Mouse (Mus musculus): ENCODE measurements around the gene Bicc1.
A peak's percentile ranks its signal among the peaks of the same experiment; 100 is the strongest.

Gene Bicc1

DNA sequence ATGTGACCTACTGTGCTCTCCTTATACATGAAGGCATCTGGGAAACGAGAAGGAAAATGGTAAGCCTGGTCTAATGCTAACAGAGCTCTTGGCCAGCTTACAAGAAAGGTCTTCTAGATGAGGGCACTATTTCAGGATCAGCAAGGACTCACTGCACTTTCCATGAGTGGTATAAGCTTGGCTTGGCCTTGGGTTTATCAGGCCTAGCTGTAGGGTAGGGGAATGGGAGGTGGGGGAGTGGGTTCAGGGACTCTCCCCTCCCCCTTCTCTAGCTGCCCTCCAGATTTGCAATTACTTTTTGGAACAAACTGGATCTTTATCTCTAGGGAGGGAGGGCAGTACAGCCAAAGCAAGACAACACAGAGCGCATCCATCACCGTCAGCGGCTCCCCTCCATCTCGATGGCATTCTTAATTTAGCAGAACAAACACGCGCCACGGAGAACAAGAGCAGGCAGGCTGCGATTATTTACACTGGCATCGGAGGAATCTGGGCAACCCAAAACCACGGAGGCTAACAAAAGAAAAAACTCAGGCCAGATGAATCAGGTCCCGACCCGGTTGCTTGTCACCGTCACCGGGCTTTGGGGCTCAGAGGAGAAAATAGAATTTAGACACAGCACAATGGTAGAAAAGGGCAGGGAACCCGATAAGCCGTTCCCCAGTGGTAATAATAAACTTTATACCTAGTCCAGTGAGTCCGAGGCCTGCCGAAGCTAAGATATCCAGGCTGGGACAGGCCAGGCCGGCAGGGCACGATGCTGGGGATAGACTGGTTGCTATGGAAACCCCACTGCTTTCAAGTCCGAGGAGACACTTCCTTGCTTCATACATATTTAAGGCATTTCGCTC is 210.0 kb downstream of the Bicc1 start:
- peak; percentile 67 for DNase-seq (ENCODE audit: low read depth, low spot score)

DNA sequence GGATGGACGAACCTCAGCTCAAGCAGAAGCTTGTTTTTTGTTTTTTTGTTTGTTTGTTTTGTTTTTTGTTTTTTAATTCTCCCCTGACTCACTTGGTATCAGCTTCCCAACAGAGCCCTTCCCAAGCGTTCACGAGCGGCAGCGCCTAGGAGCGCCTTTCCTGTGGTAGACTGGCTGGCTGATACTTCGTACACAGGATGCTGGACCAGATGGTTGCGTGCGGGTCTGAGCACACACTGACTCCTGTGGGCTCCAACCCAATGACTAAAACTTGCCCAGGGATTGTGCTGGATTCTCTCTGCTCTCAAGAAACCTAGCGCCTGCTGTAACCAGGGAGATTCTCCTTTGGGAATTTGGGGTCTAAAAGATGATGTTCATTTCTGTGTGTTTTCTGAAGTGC is 211.2 kb downstream of the Bicc1 start:
- no peak for DNase-seq (ENCODE audit: low read depth, low spot score)

DNA sequence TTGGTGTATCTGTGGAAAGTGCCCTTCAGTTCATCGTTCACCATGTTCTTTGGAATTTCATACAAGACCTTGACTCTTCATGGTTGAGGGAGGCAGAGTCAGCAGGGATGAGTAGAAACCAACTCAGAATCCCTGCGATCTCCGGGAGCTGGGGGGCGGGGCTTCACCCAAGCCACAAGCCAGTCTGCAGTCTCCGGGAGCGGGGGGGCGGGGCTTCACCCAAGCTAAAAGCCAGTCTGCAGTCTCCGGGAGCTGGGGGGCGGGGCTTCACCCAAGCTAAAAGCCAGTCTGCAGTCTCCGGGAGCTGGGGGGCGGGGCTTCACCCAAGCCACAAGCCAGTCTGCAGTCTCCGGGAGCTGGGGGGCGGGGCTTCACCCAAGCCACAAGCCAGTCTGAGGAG is 213.4 kb downstream of the Bicc1 start:
- DNase-seq (ENCODE audit: low read depth, low spot score) = peak; percentile 89

DNA sequence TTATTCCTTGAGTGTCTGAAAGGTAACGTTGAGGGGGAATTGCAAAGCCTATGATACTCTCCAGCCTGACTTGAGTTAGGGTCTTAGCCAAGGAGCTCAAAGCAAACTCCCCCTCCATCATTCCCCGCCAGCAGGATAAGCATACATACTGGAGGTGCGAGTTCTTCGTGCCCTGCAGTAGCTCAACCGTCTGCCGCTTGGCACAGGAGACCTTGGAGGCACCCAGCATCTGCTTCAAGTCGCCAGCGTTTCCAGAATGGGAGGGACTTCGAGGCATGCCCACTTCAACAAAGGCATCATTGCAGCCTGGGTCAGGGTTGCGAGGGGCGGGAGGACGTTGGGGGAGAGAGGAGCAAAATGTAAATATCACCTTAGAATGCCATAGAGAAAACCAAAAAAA is 214.4 kb downstream of the Bicc1 start:
- DNase-seq (ENCODE audit: low read depth, low spot score) = no peak

DNA sequence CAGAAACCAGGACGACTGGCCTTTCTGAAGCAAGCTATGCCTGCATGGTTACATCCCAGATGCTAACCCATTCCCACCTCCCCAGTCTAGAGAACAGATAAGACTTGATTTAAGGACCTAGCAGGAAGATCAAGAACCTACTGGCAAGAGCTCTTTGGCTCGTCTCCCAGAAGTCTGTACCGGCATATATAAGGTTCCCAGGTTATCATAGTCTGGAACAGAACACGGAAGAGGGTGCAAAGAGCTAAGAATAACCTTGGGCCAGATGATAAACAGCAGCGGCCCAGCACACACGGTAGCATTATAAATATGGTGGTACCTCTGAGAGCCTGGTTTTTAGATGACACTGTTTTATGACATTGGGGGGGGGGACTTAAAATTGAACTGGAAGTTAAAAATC is 217.9 kb downstream of the Bicc1 start:
- DNase-seq (ENCODE audit: low read depth, low spot score) = no peak

DNA sequence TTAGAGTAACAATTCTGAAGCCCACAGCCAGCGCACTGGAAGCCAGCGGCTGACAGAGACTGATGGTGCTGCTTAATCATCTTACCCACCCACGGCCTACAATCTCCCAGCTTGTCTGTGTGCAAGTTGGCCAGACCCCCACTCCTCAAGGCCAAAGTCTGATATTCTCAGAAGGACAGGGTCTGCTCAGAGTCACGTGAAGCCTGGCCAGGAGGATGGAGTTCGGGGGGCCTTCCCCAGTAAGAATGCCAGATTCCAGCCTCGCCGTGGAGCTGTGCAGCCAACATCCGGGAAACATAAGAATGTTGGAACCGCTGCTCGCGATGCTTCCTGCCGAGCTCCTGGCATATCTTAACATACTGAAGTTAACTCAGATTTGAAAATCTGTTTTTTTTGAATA is 219.7 kb downstream of the Bicc1 start:
- DNase-seq (ENCODE audit: low read depth, low spot score) = no peak

DNA sequence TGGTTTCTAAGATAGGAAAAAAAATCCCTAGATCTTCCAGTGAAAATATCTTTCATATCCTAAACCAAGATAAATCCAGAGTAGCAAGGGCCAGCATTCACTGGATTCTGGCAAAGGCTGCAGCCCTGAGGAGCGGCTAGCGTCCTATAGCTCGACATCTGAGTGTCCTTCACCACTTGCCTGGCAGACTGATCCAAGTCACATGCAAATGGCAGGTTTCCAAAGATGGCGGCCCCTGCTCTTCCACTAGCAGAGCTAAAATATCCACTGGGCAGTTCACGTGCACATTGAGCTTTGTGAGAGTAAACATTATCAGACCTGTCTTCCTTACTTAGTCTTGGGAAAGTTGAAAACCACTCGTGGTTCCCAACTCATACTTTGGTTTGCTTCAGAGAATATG is 222.1 kb downstream of the Bicc1 start:
- no peak for DNase-seq (ENCODE audit: low read depth, low spot score)

DNA sequence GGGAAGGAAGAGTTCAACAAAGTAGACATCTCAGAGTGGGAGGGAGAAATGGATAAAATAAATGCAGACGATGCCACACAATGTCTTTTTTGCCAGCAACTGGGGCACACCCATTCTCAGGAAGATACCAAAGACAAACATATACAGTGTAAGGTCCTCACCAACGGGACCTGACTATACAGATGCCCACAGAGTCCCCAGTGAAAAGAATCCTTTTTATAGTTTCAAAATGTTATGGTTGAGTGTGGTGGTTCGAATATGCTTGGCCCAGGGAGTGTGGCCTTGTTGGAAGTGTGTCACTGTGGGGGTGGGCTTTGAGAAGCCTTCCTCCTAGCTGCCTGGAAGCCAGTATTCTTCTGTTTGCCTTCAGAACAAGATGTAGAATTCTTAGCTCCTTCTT is 223.5 kb downstream of the Bicc1 start:
- DNase-seq (ENCODE audit: low read depth, low spot score) = no peak

DNA sequence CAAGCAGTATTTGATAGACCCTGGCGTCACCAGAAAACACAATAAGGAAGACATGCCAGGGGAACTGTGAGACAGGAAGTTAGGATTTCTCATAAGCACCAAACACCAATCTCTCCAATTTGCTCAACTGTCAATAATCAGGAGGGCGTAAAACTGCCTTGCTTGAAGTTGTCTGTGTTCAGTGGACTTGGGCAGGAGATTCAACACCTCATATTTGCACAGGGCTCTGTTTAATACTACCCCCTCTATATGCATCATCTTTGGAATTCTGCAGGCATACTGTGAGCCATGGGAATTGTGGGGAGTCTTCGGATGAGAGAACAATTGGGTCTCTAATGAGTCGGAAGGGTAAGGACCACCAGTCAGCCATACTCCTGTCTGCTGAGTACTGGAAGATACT is 233.4 kb downstream of the Bicc1 start:
- no peak for DNase-seq (ENCODE audit: low read depth, low spot score)

DNA sequence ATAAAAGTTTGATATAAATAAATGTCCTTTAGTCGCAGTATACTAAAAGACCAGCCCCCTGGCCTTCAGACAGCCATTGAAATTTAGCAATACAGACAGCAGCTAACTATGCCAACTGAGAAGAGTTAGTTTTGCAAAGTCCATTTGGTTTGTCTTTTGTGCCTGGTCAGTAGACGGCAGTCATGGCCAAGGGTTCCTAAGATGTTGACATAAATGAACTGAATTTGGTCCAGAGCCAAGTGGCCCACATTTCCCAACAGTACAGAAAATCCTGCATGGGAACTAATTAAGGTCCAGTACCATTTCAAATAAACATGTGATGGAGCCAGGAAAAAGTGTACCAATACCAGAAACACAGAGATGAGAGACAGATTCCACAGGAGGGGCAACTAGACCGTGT is 235.2 kb downstream of the Bicc1 start:
- no peak for DNase-seq (ENCODE audit: low read depth, low spot score)

DNA sequence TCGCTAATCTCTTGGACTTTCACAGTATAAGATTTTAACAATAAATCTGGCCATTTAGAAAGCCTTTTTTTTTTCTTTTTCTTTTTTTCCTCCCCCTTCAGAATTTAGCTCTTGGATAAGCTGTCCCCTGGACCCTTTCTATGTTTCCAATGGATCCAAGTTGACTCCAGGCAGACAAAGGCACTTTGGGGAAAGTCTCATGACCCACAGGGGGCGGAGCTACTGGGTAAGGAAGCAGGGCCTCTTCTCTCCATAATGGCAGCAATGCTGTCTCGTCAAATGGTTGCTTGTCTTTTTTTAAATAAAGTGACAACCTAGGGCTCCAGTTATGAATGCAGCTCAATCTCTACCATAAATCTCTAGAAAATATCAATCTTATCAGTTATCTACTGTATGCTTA is 235.6 kb downstream of the Bicc1 start:
- peak; percentile 85 for DNase-seq (ENCODE audit: low read depth, low spot score)

DNA sequence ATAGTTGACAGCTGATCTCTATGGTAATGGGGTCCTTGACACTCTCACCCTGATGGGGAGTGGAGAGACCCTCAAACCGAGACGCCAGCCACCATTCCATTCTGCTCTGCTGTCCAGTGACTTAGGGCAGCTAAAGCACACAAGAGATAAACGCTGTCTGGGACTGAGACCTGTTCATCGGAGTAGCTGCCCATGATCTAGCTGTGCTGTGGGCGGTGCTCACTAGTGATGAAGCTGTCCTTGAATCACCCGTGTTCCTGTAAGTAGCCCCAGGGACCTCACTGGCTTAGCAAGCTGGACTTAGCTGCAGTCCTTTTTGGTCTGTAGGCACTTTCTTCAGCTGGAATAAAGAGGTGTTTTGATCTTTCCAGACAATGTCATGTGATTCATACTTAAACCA is 238.0 kb downstream of the Bicc1 start:
- DNase-seq (ENCODE audit: low read depth, low spot score) = no peak

DNA sequence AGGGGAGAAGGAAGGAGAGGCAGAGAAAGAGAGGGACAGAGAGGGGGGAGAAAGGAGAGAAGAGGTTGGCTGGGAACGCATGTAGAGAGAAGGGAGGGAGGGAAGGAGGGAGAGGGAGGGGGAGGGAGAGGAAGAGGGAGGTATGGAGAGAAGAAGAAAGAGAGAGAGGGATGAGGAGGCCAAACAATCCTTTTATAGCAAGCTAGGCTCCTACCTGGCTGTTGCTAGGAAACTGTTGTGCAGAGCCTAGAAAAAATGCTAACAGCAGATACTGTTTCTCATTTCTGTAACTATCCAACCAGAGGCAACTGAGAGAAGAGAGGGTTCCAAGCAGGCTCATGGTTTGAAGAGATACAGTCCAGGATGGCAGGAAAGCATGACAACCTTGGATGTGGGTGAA is 239.6 kb downstream of the Bicc1 start:
- no peak for DNase-seq (ENCODE audit: low read depth, low spot score)

DNA sequence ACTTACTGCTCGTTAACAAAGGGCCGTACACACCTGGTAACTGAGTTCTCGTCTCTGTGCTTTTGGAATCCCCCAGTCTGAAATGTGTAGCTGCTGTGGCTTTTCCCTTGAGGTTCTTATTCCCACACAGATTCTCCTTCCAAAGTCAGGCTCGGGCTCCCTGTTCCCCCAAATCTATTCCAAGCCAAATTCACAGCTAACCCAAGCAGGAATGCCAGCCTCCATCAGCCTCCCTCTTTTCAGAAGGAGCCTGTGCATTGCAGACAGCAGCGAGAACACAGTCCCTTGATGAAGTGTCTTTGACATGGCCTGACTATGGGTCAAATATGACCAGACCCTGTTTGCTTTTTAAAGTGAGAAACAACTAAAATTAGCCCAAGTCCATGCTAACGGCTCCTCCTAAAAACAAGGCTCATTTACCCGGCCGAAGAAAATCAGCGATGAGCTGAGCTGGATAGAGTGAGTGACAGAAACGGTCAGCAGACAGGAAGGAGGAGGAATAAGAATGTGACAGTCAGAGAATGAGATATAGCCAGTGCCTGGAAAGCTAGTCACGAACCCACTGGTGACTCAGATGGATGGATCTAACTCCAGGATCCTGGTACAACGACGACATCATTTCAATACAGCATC is 240.4 kb downstream of the Bicc1 start:
- DNase-seq (ENCODE audit: low read depth, low spot score) = no peak

DNA sequence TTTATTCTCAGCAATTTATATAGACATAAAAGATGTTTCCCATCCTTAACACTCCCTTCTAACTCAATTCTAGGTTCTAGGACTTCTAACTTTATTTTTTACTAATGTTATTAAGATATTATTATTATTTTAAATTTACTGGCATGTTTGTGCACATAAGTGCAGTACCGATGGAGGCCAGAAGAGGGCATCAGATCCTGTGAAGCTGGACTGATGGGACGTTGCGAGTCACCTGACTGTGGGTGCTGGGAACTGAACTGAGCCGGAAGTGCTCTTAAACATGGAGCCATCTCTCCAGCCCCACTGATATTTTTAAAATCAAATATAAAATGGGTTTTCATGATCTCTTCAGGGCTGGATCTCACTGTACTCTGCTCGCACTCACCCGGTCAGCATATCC is 242.8 kb downstream of the Bicc1 start:
- peak; percentile 76 for DNase-seq (ENCODE audit: low read depth, low spot score)

DNA sequence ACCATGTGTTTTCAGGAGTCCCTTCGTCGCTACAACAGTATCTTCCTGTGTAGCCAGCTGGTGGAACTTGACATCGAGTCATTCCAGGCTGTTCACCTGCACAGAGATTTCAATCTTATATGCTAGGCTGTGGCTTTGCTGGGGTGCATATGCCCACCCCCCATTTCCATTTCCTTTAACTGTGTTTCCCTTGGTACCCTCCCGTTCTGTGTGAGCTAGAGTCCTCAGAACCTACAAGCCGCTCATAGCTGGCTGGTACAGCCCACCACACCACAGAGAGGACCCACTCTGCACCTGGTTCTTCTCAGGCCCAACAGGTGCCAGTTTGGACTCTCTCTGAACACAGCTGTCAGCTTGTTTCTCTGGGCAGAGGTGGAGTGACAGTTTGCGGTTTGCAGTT is 244.4 kb downstream of the Bicc1 start:
- DNase-seq (ENCODE audit: low read depth, low spot score) = no peak

DNA sequence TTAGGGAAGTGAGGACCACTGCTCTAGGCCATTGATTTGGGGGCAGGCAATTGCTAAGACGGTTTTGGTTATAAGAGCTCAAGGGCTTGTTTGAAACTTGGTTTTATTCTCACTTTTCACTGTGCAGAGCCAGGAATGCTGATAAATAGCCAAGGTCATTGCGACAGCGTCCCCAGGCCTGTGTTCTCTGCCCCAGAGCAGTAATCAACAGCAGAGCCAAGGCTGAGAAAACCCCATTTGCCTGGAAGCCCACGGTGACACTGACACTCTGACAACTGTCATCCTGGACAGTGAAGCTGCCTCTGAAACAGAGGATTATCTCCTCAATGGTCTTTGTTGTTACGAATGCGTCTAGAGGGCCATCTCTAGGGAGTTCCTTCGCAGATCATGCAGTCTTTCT is 255.6 kb downstream of the Bicc1 start:
- DNase-seq (ENCODE audit: low read depth, low spot score) = no peak

DNA sequence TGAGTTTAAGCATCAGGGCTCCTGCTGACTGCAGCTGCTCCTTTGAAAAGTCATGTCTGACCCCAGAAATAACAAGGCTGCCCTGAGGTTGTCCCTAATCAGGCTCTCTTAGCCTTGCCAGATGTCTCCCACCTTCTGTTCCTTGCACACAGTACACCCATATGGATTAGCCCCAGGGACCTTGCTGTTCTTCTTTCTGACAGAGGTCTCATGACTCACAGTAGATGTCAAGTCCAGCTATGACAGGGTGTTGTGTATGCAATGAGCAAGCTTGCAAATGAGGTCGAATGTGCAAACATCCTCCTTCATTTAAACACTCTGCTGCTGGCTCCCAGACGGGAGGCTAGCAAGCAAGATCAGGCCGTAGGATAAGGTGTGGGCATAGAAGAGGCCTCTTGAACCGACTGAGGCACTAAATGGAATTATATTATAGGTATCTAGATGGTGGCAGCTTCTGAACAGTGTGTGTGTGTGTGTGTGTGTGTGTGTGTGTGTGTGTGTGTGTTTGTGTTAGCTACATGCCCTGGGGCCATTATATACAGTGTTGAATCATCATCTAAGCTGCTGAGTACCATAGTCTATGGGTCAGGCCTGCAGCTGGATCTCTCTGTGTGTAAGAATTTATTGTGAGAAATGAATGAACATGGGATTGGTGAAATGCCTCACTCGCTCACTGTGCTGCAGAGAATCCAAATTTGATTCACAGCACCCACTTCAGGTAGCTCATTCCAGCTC is 256.6 kb downstream of the Bicc1 start:
- DNase-seq (ENCODE audit: low read depth, low spot score) = no peak

DNA sequence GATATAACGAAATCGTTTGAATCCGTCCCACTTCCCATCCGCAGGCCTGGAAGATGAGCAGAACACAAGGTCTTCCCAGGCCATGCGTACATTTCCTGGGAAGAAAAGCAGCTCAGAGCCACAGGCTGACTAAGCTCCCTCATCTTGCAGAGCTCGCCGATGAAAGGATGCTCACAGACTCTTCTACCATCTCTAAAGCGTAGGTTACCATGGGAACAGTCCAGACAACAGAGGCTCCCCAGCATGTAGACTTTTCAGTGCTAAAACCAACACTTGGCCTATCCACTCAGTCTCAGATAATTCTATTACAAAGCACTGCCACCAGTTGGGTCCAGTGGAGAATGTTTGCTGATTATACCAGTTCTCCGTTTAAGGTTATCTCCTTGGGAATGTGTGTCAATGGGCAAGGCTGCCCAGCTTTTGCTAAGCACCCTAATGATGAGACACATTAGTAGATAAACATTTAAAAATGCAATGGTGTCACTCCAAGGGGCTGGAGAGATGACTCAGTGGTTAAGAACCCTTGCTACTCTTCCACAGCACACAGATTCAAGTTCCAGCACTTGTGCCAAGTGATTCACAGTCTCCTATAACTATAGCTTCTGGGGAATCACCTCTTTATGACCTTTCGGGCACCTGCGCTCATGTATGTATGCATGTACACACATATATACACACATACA is 258.2 kb downstream of the Bicc1 start:
- peak; percentile 43 for DNase-seq (ENCODE audit: low read depth, low spot score)

DNA sequence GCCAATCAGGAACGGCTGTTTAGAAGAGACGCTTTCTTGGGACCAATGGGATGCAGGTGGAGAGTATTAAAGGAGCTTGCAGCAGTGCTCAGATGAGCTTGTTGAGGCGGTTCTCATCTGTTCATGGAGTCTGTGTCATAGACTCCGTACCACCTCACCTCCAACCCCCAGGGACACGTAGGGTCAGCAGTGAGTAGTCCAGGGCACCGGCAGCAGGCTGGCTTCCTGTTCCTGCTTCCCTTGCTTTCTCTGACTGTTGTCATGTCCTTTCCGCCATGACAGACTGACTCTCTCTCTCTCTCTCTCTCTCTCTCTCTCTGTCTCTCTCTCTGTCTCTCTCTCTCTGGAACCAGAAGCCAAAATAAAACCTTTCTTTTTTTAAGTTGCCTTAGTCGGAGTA is 263.6 kb downstream of the Bicc1 start:
- DNase-seq (ENCODE audit: low read depth, low spot score) = no peak

DNA sequence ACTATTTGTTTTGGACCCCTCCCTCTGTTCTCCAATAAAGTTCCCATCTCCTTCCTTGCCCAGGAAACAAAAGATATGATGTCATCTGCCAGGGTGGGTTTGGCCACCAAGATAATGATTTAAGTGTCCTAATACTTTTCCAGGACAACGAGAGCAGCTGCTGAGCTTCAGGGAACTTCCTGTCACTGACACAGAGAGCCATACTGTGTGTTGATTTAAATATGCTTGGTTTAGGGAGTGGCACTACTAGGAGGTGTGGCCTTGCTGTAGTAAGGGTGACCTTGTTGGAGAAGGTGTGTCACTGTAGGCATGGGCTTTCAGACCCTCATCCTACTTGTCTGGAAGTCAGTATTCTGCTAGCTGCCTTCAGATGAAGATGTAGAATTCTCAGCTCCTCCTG is 281.5 kb downstream of the Bicc1 start:
- DNase-seq (ENCODE audit: low read depth, low spot score) = peak; percentile 96

DNA sequence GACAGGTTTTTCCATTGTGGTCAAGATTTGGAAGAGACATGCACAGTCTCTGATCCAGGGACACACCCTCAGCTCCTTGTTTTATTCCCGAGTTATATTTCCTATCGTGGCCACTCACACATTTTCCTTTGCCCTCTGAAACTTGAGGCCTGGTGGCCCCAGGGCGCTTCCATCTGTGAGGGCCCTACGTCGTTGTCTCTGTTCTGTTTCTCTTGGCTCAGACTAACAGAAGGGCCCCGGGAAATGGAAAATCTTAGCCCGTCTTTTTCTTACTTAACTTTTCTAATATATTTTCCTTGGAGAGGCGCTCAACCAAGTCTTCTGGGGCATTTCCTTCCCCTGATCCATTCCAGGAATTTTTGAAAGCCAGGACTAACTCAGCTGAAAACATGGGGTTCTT is 281.9 kb downstream of the Bicc1 start:
- DNase-seq (ENCODE audit: low read depth, low spot score) = no peak
